Mouse (Mus musculus) brain, embryonic 14.5 days (tissue): ENCODE measurements around the gene Csrnp3. TPM values are rescaled to one million over a fixed set of nuclear protein-coding genes. Genes with fewer than 3 reads are reported as not detected.
"Not testable (repeated sequence)": the region's sequence is repeated elsewhere in the genome, so short reads cannot be mapped to it uniquely, and the experiment has no call there.

Source experiments
- DNase-seq: peaks from one replicate; pipeline ENCODE4 v3.0.0-alpha.2; 2011; ENCODE audit warnings: low read depth
- CTCF ChIP-seq: fragments of 200-500 bp; IDR thresholded peaks from 2 replicates; pipeline ENCODE4 v1.5.1; 2012; ENCODE audit warnings: inconsistent platforms, mild to moderate bottlenecking, moderate library complexity, borderline replicate concordance; ENCODE audit not compliant: insufficient read depth, insufficient read length; ENCODE audit errors: extremely low read depth
- POLR2A ChIP-seq: fragments of 200-500 bp; IDR thresholded peaks from 2 replicates; pipeline ENCODE4 v1.6.1; 2012; ENCODE audit warnings: mild to moderate bottlenecking, inconsistent platforms, borderline replicate concordance; ENCODE audit not compliant: poor library complexity, insufficient read depth, insufficient read length, severe bottlenecking; ENCODE audit errors: extremely low read depth
- polyA plus RNA-seq: library from polyadenylated mRNA; depleted of rRNA; stranded (reverse); fragments of >200 nt; gene quantifications from 2 replicates; pipeline ENCODE4 v1.2.3, GENCODE M21; 2012

Gene Csrnp3
- polyA plus RNA-seq, 1 experiment = 43.7 TPM

GRCm38 (mm10) chr2:65841606-65842005 lies 4.0 kb upstream of the Csrnp3 start:
- TF ChIP-seq CTCF = no peak
- TF ChIP-seq POLR2A = no peak
- no peak for DNase-seq

GRCm38 (mm10) chr2:65842356-65842755 lies 3.2 kb upstream of the Csrnp3 start:
- no peak for DNase-seq

GRCm38 (mm10) chr2:65846000-65846755 lies 611 bp downstream of the Csrnp3 start:
- TF ChIP-seq POLR2A = no peak
- TF ChIP-seq CTCF = no peak

More at GRCm38 (mm10) chr2:65842356-65842755, 3.2 kb upstream of the Csrnp3 start:
- TF ChIP-seq CTCF = no peak
- no peak for TF ChIP-seq POLR2A

GRCm38 (mm10) chr2:65847463-65848110 lies 2.0 kb downstream of the Csrnp3 start:
- peak; percentile 90 for DNase-seq
- TF ChIP-seq POLR2A (no peak), CTCF (no peak)

More at GRCm38 (mm10) chr2:65846000-65846755, 611 bp downstream of the Csrnp3 start:
- DNase-seq = peak; percentile 76

GRCm38 (mm10) chr2:65848706-65849105 lies 3.1 kb downstream of the Csrnp3 start:
- TF ChIP-seq POLR2A (no peak), CTCF (no peak)
- peak; percentile 69 for DNase-seq

GRCm38 (mm10) chr2:65850282-65850681 lies 4.7 kb downstream of the Csrnp3 start:
- DNase-seq = not testable (repeated sequence)

GRCm38 (mm10) chr2:65856791-65857190 lies 11.2 kb downstream of the Csrnp3 start:
- no peak for TF ChIP-seq CTCF
- TF ChIP-seq POLR2A = no peak
- no peak for DNase-seq

- TF ChIP-seq CTCF (no peak), POLR2A (no peak)
- peak; percentile 67 for DNase-seq
Observed at GRCm38 (mm10) chr2:65859767-65860727, 14.5 kb downstream of the Csrnp3 start.

GRCm38 (mm10) chr2:65864778-65865339 lies 19.3 kb downstream of the Csrnp3 start:
- peak; percentile 71 for DNase-seq
- TF ChIP-seq POLR2A = no peak
- TF ChIP-seq CTCF = no peak

GRCm38 (mm10) chr2:65870919-65871582 lies 25.5 kb downstream of the Csrnp3 start:
- DNase-seq = peak; percentile 56
- TF ChIP-seq CTCF (no peak), POLR2A (no peak)
